Mouse (Mus musculus) effector memory CD4-positive, alpha-beta T cell, adult 7 months (primary cell): ENCODE measurements around the gene Stat1. TPM values are rescaled to one million over a fixed set of nuclear protein-coding genes. Genes with fewer than 3 reads are reported as not detected.

Source experiments
- polyA plus RNA-seq: library from polyadenylated mRNA; unstranded; fragments of 100-300 nt; shearing (Covaris generic); gene quantifications from one replicate; pipeline ENCODE4 v1.2.1, GENCODE M21; 2017

Gene Stat1
- 232 TPM for polyA plus RNA-seq

DNA sequence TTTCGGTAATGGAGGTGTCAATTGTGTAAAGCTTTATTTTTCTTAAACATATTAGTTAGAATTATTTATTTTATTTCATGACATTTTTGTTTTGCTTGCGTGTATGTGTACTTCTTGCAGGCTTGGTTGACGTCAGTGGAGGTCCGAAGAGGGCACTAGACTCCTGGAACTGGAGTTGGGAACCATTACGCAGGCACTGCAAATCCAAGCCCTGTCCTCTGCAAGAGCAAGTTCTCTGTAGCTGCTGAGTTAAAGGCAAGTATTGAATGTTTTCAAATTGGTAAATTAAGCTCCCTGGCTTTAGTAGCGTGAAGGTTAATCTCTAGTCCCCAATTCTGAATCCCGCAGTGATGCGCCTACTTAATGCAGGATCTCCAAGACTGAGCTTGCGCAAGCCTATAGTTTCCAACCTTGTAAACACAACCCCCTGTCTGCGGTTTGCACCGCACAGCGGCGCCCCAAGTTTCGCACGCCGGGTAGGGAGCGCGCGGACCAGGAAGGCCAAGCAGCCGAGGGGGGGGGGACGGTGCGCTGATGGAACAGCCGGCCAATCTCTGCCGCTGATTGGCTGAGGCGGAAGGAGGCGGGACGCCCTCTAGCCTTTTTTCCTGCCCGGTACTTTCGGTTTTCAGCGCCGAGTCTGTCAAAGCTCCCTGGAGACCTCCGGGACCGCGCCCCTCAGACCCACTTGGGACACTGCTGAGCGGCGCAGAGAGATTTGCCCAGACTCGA, at the start of gene Stat1:
Stat1 (plus strand) TSS at position 581 of the 732 bp plus-strand sequence.

Other genes with a start within 250 kb of the Stat1 start
- 1.5 TPM for gene Myo1b, start 203.4 kb upstream of the Stat1 start, polyA plus RNA-seq
- gene Stat4, start 132.3 kb upstream of the Stat1 start, polyA plus RNA-seq: 504 TPM
- 335 TPM for gene Gls, start 113.8 kb downstream of the Stat1 start, polyA plus RNA-seq